Mouse (Mus musculus) urinary bladder, postnatal 10 days (tissue): Measurements from ENCODE around the gene Ddx31.
A peak's percentile ranks its signal among the peaks of the same experiment; 100 is the strongest.

Experiments
- DNase-seq: peaks from one replicate; pipeline ENCODE4 v3.0.0; 2022; ENCODE audit warnings: low spot score

The Ddx31 gene

DNA sequence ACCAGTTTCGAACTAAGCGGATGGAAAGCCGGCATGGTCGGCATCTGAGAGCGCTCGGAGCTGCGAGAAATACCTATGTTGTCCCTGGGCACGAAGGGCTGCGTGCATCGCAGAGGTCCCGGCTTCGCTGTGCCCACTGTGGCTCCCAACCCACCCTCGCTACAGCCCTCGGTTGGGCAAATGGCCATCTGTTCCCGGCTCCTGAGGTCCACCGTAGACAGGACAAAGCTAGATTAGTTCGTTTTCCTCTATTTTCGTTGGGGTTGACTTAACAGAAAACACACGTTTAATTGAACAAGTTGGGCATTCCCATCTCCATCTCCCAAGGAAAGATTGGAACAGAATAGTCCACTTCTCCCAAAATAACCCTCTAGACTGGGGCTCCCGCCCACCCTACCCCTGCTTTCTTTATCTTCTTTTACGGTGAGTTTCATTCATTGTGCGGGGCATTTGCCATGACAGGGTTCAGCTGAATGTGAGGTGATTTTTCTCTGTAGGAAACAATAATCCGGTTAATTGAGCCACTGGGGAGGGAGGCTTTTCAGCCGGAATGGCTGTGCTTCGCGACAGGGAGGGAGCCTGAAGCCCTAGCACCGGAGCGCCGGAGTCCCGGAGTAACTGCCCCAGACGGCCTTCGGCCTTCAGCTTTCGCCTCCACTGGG lies 72.0 kb downstream of the Ddx31 start:
- no peak for DNase-seq

- DNase-seq = no peak
Measured at GRCm38 (mm10) chr2:28912961-28913360, 72.8 kb downstream of the Ddx31 start.

GRCm38 (mm10) chr2:28914121-28914520 lies 73.9 kb downstream of the Ddx31 start:
- DNase-seq = no peak

GRCm38 (mm10) chr2:28915104-28915738 lies 75.0 kb downstream of the Ddx31 start:
- no peak for DNase-seq

GRCm38 (mm10) chr2:28915768-28916512 lies 75.7 kb downstream of the Ddx31 start:
- peak; percentile 25 for DNase-seq

- no peak for DNase-seq
Measured at GRCm38 (mm10) chr2:28916513-28916865, 76.3 kb downstream of the Ddx31 start, which contains the start of gene Barhl1. Gene Barhl1 (minus strand): TSS chr2:28916668.

DNA sequence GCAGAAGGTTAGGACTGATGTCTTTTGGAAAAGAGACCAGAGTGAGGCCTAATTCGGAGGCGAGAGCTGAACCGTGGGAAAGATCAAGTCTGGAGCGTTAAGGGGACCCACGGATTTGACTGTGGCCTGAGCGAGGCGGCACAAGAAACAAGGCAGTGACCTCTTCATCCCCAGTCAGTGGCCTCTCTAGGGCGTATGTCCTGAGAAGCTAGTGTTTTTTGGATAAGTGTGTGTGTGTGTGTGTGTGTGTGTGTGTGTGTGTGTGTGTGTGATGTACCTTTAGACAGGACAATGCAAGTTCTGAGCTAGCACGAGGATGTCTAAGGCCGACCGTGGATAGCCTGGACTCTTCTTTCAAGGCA lies 76.9 kb downstream of the Ddx31 start:
- no peak for DNase-seq

GRCm38 (mm10) chr2:28917518-28918361 lies 77.5 kb downstream of the Ddx31 start:
- DNase-seq = no peak

- no peak for DNase-seq
Measured at GRCm38 (mm10) chr2:28919001-28919400, 78.8 kb downstream of the Ddx31 start.

DNA sequence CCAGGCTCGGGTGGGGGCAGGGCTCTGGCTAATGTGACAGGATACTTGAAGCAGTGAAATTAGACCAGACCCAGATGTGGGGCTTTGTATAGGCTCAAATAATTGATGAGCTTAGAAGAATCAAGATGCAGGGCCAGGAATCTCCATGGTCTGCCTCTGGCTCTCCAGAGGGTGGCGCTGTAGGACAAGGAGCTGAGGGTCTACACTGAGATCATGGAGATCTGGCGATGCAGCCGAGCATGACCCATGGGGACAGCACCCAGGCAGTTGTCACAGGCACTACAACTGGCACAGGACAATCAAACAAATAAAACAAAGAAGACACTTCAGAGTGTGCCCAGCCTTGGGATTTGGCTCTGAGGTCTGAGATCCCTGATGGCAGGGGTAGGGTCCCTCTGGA lies 83.7 kb downstream of the Ddx31 start:
- DNase-seq = peak; percentile 45

- DNase-seq = no peak
Measured at GRCm38 (mm10) chr2:28930571-28930970, 90.4 kb downstream of the Ddx31 start.

DNA sequence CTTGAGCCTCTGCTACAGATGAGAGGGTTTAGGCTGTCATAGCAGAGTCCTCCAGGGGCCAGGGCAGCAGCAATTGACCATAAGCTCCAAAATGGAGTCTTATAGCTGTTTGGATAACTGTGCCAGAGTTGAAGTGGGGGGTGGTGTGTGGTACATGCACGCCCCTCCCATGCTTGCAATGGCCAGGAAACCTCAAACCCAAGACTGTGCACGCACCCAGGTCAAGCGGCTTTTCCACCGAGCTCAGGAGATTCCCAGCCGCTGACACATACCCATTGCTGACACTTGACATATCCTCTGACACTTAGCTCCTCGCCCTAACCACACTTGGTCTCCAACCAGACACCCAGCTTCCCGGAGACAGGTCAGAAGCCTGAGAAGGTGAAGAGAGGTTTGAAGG lies 98.8 kb downstream of the Ddx31 start:
- no peak for DNase-seq

DNA sequence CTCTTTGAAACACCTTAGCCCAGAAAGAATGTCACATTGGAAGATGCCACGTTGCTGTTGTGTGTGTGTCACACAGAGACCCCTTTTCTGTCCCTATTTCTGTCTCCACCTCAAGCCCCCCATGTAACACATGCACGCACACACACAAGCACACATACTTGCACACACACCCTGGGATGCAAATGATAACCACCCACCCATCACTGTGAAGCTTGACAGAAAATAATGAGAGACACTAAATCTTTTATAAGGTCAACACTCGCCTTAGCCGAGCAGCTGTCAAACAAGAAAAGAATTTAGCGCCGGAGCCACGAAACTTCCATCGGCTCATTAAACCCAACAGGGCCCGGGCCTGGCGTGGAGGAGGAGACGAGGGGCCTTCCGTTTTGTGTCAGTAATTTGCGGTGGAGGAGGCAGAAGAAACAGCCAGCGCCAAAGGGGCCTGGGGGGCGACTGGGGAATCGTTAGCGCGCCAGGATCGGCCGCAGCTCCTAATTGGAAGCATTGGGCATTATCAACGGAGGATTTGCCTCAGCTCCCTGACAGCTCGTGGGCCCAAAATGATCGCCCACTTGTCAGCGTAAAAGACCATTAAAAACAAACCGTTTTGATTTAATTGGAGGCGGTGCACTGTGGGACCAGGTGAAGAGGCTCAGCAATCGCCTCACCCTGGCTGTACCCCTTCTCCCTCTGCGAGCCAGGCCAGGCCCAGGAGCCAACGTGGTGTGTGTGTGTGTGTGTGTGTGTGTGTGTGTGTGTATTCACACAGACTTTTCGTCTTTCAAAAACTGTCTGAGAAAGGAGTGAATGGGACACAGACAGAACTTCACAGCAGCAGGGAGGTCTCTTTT lies 103.7 kb downstream of the Ddx31 start:
- no peak for DNase-seq

GRCm38 (mm10) chr2:28945388-28945787 lies 105.2 kb downstream of the Ddx31 start:
- DNase-seq = no peak

DNA sequence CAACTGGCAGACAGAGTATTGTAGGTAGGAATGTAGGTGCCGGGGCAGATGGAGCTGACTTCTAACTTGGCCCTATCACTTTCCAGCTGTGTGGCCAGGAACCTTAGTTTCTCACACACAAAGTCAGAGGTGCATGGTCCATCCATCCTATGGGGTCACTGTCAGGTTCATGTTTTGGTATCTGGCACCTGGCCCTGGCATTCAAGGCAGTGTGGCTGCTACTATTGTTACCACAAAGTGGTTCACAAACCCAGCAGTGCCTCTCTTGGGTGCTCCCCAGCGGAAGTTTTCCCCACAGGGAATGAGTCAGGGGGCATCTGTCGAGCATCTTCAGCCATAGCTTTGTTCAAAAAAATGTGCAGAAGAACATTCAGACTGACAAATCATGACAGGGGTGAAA lies 106.1 kb downstream of the Ddx31 start:
- no peak for DNase-seq

DNA sequence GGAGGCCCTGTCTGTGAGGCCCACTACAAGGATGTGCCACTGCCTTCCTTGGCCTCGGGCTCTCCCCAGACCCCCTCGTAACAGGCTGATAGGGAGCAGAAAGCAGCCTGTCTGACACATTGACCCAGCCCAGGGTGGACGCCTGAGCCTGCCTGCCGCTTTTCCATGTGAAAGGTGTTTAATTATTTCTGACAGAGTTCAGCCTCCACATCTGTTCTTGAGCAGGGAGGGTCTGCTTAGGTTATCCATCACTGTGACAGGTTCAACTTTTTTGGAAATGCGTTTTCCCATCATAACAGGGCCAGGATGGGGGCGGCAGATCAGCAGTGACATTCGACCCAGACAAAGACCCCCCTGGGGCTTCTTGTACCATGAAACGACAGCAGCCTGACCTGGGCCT lies 112.8 kb downstream of the Ddx31 start:
- DNase-seq = no peak

- no peak for DNase-seq
Measured at GRCm38 (mm10) chr2:28954595-28954994, 114.4 kb downstream of the Ddx31 start.
